Mouse (Mus musculus): ENCODE results near the gene Xrcc5. TPM values are rescaled to one million over a fixed set of nuclear protein-coding genes. Genes with fewer than 3 reads are reported as not detected.

Gene Xrcc5
- polyA plus RNA-seq, 1 experiment from 2014 or later: 28.7 TPM

DNA sequence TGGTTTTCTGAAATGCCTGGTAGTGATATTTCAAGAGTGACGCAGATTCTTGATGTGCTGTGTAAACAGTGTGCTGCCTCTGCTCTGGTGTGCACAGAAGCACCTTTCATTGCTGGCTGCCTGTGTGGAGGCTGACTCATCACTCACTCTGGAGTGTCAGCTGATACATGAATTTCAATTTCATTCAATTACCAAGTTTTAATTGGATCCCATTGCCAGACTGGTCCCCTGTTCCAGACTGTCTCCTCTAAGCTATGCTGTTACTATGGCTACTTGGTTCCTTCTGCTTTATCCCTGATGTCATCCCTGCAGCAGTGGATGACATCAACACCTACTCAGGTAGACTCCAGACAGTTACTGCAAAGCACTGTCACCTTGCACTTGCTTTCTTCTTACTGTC, 65.3 kb downstream of the Xrcc5 start:
- no peak overlapping the region for H3K9ac ChIP-seq (replicated peaks)
- H3K9me3 ChIP-seq: no peaks in the 10 kb centered on the region
- H3K4me2 ChIP-seq (replicated peaks): no peak overlapping the region
- peak; percentile 62; the same call in 1 of the 2 replicates for ATAC-seq
- H3K36me3 ChIP-seq: peaks cover 9% of the 10 kb centered on the region; the same call in 1 of the 2 replicates
- WGBS: 76% methylated on average over 1 of the region's 1 CpGs
- no peak overlapping the region for H3K4me3 ChIP-seq (replicated peaks)
- H3K4me1 ChIP-seq (replicated peaks): no peaks in the 10 kb centered on the region
- no peak overlapping the region for H3K27ac ChIP-seq
- no peaks in the 10 kb centered on the region for H3K27me3 ChIP-seq

DNA sequence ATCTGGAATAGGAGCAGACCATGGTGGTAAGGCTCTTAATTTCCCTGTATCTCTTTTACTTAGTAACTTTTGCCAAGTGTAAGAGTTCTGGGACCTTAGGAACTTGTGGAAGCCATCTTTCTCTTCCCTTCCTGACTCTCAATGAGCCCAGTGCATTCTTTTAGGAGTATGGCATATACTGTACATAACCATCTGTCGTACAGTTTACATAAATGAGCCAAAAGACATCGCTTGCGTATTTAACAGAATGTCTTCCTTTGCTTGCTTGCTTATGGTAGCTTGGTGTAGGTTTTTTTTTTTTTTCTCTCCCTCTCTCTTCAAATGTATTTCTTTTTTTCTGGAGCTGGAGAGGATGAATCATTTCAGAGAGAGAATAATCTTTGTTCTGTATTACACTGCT, 65.7 kb downstream of the Xrcc5 start:
- H3K4me1 ChIP-seq (replicated peaks): no peaks in the 10 kb centered on the region
- H3K36me3 ChIP-seq: peaks cover 9% of the 10 kb centered on the region; the same call in 1 of the 2 replicates
- no peak overlapping the region for H3K4me2 ChIP-seq (replicated peaks)
- WGBS: 96% methylated on average over 3 of the region's 3 CpGs
- H3K9me3 ChIP-seq: no peaks in the 10 kb centered on the region
- H3K4me3 ChIP-seq (replicated peaks): no peak overlapping the region
- H3K27me3 ChIP-seq: no peaks in the 10 kb centered on the region
- no peak for ATAC-seq
- no peak overlapping the region for H3K9ac ChIP-seq (replicated peaks)
- no peak overlapping the region for H3K27ac ChIP-seq

- no peak for ATAC-seq
- H3K9me3 ChIP-seq: no peaks in the 10 kb centered on the region
- H3K4me1 ChIP-seq (replicated peaks): no peaks in the 10 kb centered on the region
- H3K9ac ChIP-seq (replicated peaks): no peak overlapping the region
- H3K36me3 ChIP-seq: peaks cover 9% of the 10 kb centered on the region; the same call in 1 of the 2 replicates
- no peak overlapping the region for H3K4me3 ChIP-seq (replicated peaks)
- 58% methylated on average over 6 of the region's 6 CpGs for WGBS
- H3K27me3 ChIP-seq: no peaks in the 10 kb centered on the region
- no peak overlapping the region for H3K4me2 ChIP-seq (replicated peaks)
- no peak overlapping the region for H3K27ac ChIP-seq
Observed at GRCm38 (mm10) chr1:72373648-72374047, 66.4 kb downstream of the Xrcc5 start.

DNA sequence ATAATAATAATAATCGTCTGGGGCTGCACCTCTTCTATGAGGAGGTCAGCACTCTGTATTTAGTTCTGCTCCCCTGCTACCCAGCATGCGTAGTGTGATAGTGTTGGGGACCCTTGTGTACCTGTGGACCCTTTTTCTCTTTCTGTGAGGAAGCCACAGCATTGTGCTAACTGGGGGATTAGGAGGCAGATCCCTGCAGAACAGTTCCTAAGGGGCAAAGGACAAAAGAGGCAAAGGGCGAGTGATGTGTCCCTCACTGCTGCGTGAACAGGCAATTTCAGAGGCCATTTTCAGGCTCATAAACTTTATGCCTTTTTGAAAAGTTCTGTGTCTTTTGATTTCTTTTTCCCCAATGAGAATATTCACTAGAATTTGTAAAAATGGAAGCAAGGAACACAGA, 66.8 kb downstream of the Xrcc5 start:
- Histone ChIP-seq H3K9ac (replicated peaks) (no peak overlapping the region), H3K4me1 (replicated peaks) (no peaks in the 10 kb centered on the region), H3K9me3 (no peaks in the 10 kb centered on the region), H3K4me3 (replicated peaks) (no peak overlapping the region), H3K36me3 (peaks cover 9% of the 10 kb centered on the region; the same call in 1 of the 2 replicates), H3K27ac (no peak overlapping the region), H3K4me2 (replicated peaks) (no peak overlapping the region), H3K27me3 (no peaks in the 10 kb centered on the region)
- ATAC-seq: no peak
- WGBS: 44% methylated on average over 4 of the region's 4 CpGs

- no peaks in the 10 kb centered on the region for H3K4me1 ChIP-seq (replicated peaks)
- H3K27ac ChIP-seq: no peak overlapping the region
- H3K36me3 ChIP-seq: no peaks in the 10 kb centered on the region
- H3K9ac ChIP-seq (replicated peaks): no peak overlapping the region
- H3K4me3 ChIP-seq (replicated peaks): no peak overlapping the region
- no peaks in the 10 kb centered on the region for H3K9me3 ChIP-seq
- WGBS: 90% methylated on average over 4 of the region's 4 CpGs
- no peak for ATAC-seq
- H3K4me2 ChIP-seq (replicated peaks): no peak overlapping the region
- no peaks in the 10 kb centered on the region for H3K27me3 ChIP-seq
Observed at GRCm38 (mm10) chr1:72378151-72378550, 70.9 kb downstream of the Xrcc5 start.

DNA sequence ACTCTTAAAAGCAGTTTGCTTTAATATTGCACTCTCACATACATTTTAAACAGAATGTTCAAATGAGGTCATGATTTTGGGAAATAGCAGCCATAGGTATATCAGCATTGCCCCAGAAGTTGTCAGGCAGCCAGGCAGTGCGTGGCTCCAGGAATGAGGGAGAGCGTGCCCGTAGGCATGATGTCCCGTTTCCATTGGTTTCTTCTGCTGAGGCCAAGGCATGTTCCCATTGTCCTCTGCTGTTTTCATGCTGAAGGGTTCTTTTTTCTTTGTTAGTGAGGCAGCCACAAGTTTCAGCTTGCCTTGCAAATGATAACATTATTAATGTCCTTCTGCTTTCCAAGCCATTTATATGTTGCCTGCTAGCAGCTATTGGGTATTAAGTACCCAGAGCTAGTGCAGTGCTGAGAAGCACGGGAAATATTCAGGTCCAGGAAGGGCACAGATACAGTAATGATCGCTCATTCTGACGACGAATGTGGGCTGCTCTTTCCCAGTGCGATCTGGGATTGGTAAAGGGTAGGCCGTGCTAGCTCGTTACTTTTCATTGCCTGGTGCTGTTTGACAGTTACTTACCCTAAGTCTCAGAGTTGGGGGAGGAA, 72.6 kb downstream of the Xrcc5 start:
- Histone ChIP-seq H3K27me3 (no peaks in the 10 kb centered on the region), H3K27ac (no peak overlapping the region), H3K4me3 (replicated peaks) (no peak overlapping the region), H3K36me3 (no peaks in the 10 kb centered on the region), H3K4me2 (replicated peaks) (no peak overlapping the region), H3K9ac (replicated peaks) (no peak overlapping the region), H3K4me1 (replicated peaks) (no peaks in the 10 kb centered on the region), H3K9me3 (no peaks in the 10 kb centered on the region)
- WGBS: 90% methylated on average over 11 of the region's 11 CpGs
- ATAC-seq: no peak

DNA sequence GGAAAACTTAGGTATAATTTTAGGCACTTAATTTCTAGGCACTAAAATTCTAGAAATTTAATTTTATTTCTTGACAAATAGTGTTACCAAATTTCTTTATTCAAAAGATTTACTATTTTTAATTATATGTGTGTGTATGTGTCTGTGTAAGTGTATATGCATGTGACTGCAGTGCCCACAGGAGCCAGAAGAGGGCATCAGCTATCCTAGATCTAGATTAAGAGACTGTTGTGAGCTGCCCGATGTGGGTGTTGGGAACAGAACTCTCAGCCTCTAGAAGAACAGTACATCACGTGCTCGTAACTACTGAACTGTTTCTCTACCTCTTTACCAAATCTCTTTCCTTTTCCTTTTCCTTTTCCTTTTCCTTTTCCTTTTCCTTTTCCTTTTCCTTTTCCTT, 73.3 kb downstream of the Xrcc5 start:
- no peak overlapping the region for H3K4me3 ChIP-seq (replicated peaks)
- H3K36me3 ChIP-seq: peaks cover 3% of the 10 kb centered on the region; the same call in 1 of the 2 replicates
- no peak overlapping the region for H3K4me2 ChIP-seq (replicated peaks)
- WGBS: 100% methylated on average over 3 of the region's 3 CpGs
- ATAC-seq: no peak
- H3K4me1 ChIP-seq (replicated peaks): no peaks in the 10 kb centered on the region
- no peak overlapping the region for H3K9ac ChIP-seq (replicated peaks)
- H3K27ac ChIP-seq: no peak overlapping the region
- H3K27me3 ChIP-seq: no peaks in the 10 kb centered on the region
- no peaks in the 10 kb centered on the region for H3K9me3 ChIP-seq

DNA sequence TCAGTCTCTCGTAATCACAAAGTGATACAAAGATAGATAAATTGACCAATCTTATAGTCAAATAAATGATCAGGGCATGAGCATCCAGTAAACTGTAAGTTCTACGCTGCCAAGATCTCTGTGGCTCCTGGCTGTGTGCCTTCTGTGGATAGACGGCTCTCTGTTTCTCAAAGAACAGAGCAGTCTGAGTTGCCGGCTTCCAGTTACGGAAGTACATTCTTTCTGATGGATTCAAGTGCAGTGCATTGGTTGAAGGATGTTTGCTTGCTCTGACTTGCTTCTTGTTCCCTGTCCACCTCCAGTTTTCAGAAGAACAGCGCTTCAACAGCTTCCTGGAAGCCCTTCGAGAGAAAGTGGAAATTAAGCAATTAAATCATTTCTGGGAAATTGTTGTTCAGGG, 75.8 kb downstream of the Xrcc5 start:
- no peaks in the 10 kb centered on the region for H3K27me3 ChIP-seq
- no peaks in the 10 kb centered on the region for H3K4me1 ChIP-seq (replicated peaks)
- H3K9me3 ChIP-seq: no peaks in the 10 kb centered on the region
- no peak overlapping the region for H3K4me2 ChIP-seq (replicated peaks)
- ATAC-seq: no peak
- no peak overlapping the region for H3K9ac ChIP-seq (replicated peaks)
- WGBS: 92% methylated on average over 7 of the region's 7 CpGs
- H3K27ac ChIP-seq: no peak overlapping the region
- no peak overlapping the region for H3K4me3 ChIP-seq (replicated peaks)
- H3K36me3 ChIP-seq: peaks cover 11% of the 10 kb centered on the region

DNA sequence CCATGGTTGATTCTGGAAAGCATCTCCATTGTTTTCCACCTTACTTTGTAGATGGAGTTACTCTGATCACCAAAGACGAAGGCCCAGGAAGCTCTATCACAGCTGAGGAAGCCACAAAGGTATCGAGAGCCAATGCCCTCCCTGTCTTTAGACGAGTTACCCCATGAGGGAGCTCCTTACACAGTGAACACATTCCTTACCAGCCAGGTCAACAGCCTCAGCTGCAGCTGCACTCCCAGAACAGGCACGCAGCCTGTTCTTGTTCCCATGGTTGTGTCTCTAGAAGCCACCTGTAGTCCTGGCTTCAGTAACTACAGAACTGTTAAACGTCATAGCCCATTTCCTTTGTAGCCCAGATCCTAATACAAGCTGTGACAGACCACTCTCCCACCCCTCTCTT, 76.4 kb downstream of the Xrcc5 start:
- no peaks in the 10 kb centered on the region for H3K4me1 ChIP-seq (replicated peaks)
- H3K9me3 ChIP-seq: no peaks in the 10 kb centered on the region
- H3K36me3 ChIP-seq: peaks cover 11% of the 10 kb centered on the region
- no peak for ATAC-seq
- H3K27me3 ChIP-seq: no peaks in the 10 kb centered on the region
- no peak overlapping the region for H3K4me3 ChIP-seq (replicated peaks)
- 81% methylated on average over 5 of the region's 5 CpGs for WGBS
- H3K4me2 ChIP-seq (replicated peaks): no peak overlapping the region
- H3K9ac ChIP-seq (replicated peaks): no peak overlapping the region
- H3K27ac ChIP-seq: no peak overlapping the region

DNA sequence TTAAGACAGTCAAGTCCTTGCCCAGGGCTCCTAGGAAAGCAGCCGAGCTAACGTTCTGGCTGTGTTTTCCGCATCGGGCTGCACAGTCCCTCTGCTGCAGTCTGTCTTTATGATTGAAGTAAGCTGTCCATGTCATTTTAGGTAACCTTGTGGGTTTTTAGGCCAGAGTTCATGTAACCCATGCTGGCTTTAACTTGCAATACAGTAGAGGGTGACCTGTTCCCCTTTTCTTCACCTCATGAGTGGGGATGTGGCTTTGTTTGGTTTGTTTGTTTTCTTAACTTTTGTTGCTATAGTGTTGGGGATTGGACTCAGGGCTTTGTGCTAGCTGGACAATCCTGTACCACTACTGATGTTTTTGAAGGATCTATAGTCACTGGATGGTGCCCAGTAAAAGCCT, 83.2 kb downstream of the Xrcc5 start:
- H3K27ac ChIP-seq: no peak overlapping the region
- 73% methylated on average over 4 of the region's 4 CpGs for WGBS
- no peak for ATAC-seq
- no peak overlapping the region for H3K9ac ChIP-seq (replicated peaks)
- no peak overlapping the region for H3K4me3 ChIP-seq (replicated peaks)
- peaks cover 4% of the 10 kb centered on the region for H3K4me1 ChIP-seq (replicated peaks)
- peaks cover 16% of the 10 kb centered on the region for H3K36me3 ChIP-seq
- no peaks in the 10 kb centered on the region for H3K9me3 ChIP-seq
- no peaks in the 10 kb centered on the region for H3K27me3 ChIP-seq
- no peak overlapping the region for H3K4me2 ChIP-seq (replicated peaks)

GRCm38 (mm10) chr1:72399720-72400401, 92.6 kb downstream of the Xrcc5 start:
- Histone ChIP-seq H3K4me3 (replicated peaks) (no peak overlapping the region), H3K9ac (replicated peaks) (no peak overlapping the region), H3K36me3 (peaks cover 19% of the 10 kb centered on the region), H3K4me1 (replicated peaks) (peaks cover 3% of the 10 kb centered on the region; the same call in 1 of the 2 replicates), H3K4me2 (replicated peaks) (no peak overlapping the region), H3K9me3 (no peaks in the 10 kb centered on the region), H3K27ac (no peak overlapping the region), H3K27me3 (no peaks in the 10 kb centered on the region)
- WGBS: 87% methylated on average over 8 of the region's 8 CpGs
- ATAC-seq: no peak

- peaks cover 11% of the 10 kb centered on the region; the same call in 1 of the 2 replicates for H3K36me3 ChIP-seq
- no peak overlapping the region for H3K4me3 ChIP-seq (replicated peaks)
- H3K27ac ChIP-seq: no peak overlapping the region
- no peak overlapping the region for H3K9ac ChIP-seq (replicated peaks)
- H3K27me3 ChIP-seq: no peaks in the 10 kb centered on the region
- H3K9me3 ChIP-seq: no peaks in the 10 kb centered on the region
- 82% methylated on average over 9 of the region's 9 CpGs for WGBS
- peaks cover 3% of the 10 kb centered on the region; the same call in 1 of the 2 replicates for H3K4me1 ChIP-seq (replicated peaks)
- H3K4me2 ChIP-seq (replicated peaks): no peak overlapping the region
- no peak for ATAC-seq
Observed at GRCm38 (mm10) chr1:72400616-72401015, 93.4 kb downstream of the Xrcc5 start.

Measured in midbrain, embryonic 13.5 days (tissue).